Mouse (Mus musculus): ENCODE data around the gene Stk38l.

The Stk38l gene

GRCm38 (mm10) chr6:146724581-146725383 lies at the start of gene Stk38l:
Stk38l (plus strand) TSS chr6:146724995.
- DNase-seq (ENCODE audit: low spot score), result peak; percentile 96

- no peak for DNase-seq (ENCODE audit: low spot score)
Measured at GRCm38 (mm10) chr6:146676904-146677303, 47.9 kb upstream of the Stk38l start.

GRCm38 (mm10) chr6:146678136-146679070 lies 46.4 kb upstream of the Stk38l start:
- no peak for DNase-seq (ENCODE audit: low spot score)

- no peak for DNase-seq (ENCODE audit: low spot score)
Measured at GRCm38 (mm10) chr6:146683881-146684280, 40.9 kb upstream of the Stk38l start.

GRCm38 (mm10) chr6:146685781-146686308 lies 39.0 kb upstream of the Stk38l start:
- peak; percentile 70 for DNase-seq (ENCODE audit: low spot score)

GRCm38 (mm10) chr6:146686463-146687196 lies 38.2 kb upstream of the Stk38l start:
- DNase-seq (ENCODE audit: low spot score), result no peak

- DNase-seq (ENCODE audit: low spot score), result no peak
Measured at GRCm38 (mm10) chr6:146688010-146688409, 36.8 kb upstream of the Stk38l start.

GRCm38 (mm10) chr6:146688861-146689260 lies 35.9 kb upstream of the Stk38l start:
- peak; percentile 8 for DNase-seq (ENCODE audit: low spot score)

GRCm38 (mm10) chr6:146697767-146698166 lies 27.0 kb upstream of the Stk38l start:
- no peak for DNase-seq (ENCODE audit: low spot score)

- DNase-seq (ENCODE audit: low spot score), result peak; percentile 24
Measured at GRCm38 (mm10) chr6:146698376-146698775, 26.4 kb upstream of the Stk38l start.

GRCm38 (mm10) chr6:146700461-146700860 lies 24.3 kb upstream of the Stk38l start:
- DNase-seq (ENCODE audit: low spot score), result peak; percentile 7

- peak; percentile 32 for DNase-seq (ENCODE audit: low spot score)
Measured at GRCm38 (mm10) chr6:146702126-146702881, 22.5 kb upstream of the Stk38l start.

- DNase-seq (ENCODE audit: low spot score), result no peak
Measured at GRCm38 (mm10) chr6:146703351-146703750, 21.4 kb upstream of the Stk38l start.

GRCm38 (mm10) chr6:146705631-146706030 lies 19.2 kb upstream of the Stk38l start:
- DNase-seq (ENCODE audit: low spot score), result no peak

GRCm38 (mm10) chr6:146719606-146720005 lies 5.2 kb upstream of the Stk38l start:
- DNase-seq (ENCODE audit: low spot score), result no peak

GRCm38 (mm10) chr6:146723805-146724204 lies 990 bp upstream of the Stk38l start:
- no peak for DNase-seq (ENCODE audit: low spot score)

- DNase-seq (ENCODE audit: low spot score), result no peak
Measured at GRCm38 (mm10) chr6:146725384-146725791, 593 bp downstream of the Stk38l start.

- DNase-seq (ENCODE audit: low spot score), result no peak
Measured at GRCm38 (mm10) chr6:146731031-146731430, 6.2 kb downstream of the Stk38l start.

- DNase-seq (ENCODE audit: low spot score), result no peak
Measured at GRCm38 (mm10) chr6:146731692-146732091, 6.9 kb downstream of the Stk38l start.

GRCm38 (mm10) chr6:146732232-146732631 lies 7.4 kb downstream of the Stk38l start:
- no peak for DNase-seq (ENCODE audit: low spot score)

GRCm38 (mm10) chr6:146732676-146733075 lies 7.9 kb downstream of the Stk38l start:
- DNase-seq (ENCODE audit: low spot score), result no peak
